Mouse (Mus musculus): ENCODE data around the gene Fbp2.
"Not testable (repeated sequence)": the region's sequence is repeated elsewhere in the genome, so short reads cannot be mapped to it uniquely, and the experiment has no call there.

DNA sequence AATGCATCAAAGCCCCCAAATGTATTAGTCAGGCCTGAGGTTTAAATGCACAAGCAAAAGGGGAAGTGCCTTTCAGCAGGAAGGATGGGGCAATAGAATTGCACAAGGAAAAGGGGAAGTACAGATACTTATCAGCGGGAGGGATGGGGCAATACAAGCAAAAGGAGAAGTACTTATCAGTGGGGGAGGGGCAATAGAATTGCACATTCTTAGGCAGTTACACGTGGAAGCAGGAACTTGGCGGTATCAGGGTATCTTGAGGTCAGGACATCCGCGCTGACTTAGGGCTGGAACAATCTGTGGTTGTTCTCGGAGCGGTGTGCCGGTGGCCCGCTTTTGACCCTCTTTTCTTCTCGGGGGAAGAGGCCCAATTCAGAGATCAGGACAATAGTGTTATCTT, 1.0 kb upstream of the Fbp2 start:
- TF ChIP-seq CTCF, POLR2A (IDR thresholded peaks at IDR 0.05; ENCODE audit: extremely low read depth, insufficient read depth, low read length): not testable (repeated sequence)

All from cortical plate, adult 2 months (tissue).